Mouse (Mus musculus) CH12.LX (cell line): Measurements from ENCODE around the gene Socs5. TPM values are rescaled to one million over a fixed set of nuclear protein-coding genes. Genes with fewer than 3 reads are reported as not detected.
A peak's percentile ranks its signal among the peaks of the same experiment; 100 is the strongest.

Source experiments
- DNase-seq: peaks from one replicate; pipeline ENCODE4 v3.0.0-alpha.2; 2013; ENCODE audit errors: extremely low read depth
- H3K27ac ChIP-seq: 2 replicates; pipeline ENCODE4 v1.5.1; 2012; ENCODE audit warnings: low read depth, mild to moderate bottlenecking, control low read depth, moderate library complexity; ENCODE audit not compliant: insufficient read depth
- H3K27me3 ChIP-seq: replicated peaks from 2 replicates; pipeline ENCODE3; 2012; ENCODE audit warnings: inconsistent platforms
- H3K36me3 ChIP-seq, 2 experiments: replicated peaks in 1 of 2; 2 replicates each; pipeline versions ENCODE3 to v1.6.1; 2012; ENCODE audit warnings: inconsistent platforms in 1 of 2, low read length in 1 of 2, mild to moderate bottlenecking in 1 of 2, mixed read lengths in 1 of 2, moderate library complexity in 1 of 2; ENCODE audit not compliant: control insufficient read depth in 1 of 2, insufficient read depth in 1 of 2
- H3K4me1 ChIP-seq, 2 experiments: 2 replicates each; pipeline ENCODE4 v1.6.1; 2012; ENCODE audit warnings: inconsistent platforms in 1 of 2, moderate library complexity in 1 of 2; ENCODE audit not compliant: insufficient read depth in 2 of 2, control insufficient read depth in 1 of 2
- H3K4me2 ChIP-seq: 2 replicates; pipeline ENCODE4 v1.6.1; 2012; ENCODE audit warnings: low read depth, mild to moderate bottlenecking, control low read depth; ENCODE audit not compliant: poor library complexity, insufficient read depth, severe bottlenecking
- H3K4me3 ChIP-seq, 3 experiments: fragments of 150-350 bp in 1 of 3; sonication (generic) in 1 of 3; replicated peaks in 1 of 3; 2 replicates each; pipeline versions ENCODE3 to v1.5.1; 2011 to 2012; ENCODE audit warnings: low read depth in 2 of 3, low read length in 2 of 3, mild to moderate bottlenecking in 2 of 3, moderate library complexity in 2 of 3, control low read depth in 1 of 3, improper control_type of control experiment in 1 of 3, inconsistent platforms in 1 of 3, mixed read lengths in 1 of 3; ENCODE audit not compliant: poor library complexity in 1 of 3
- H3K79me2 ChIP-seq: replicated peaks from 2 replicates; pipeline ENCODE4 v1.6.1; 2012; ENCODE audit warnings: mild to moderate bottlenecking, moderate library complexity; ENCODE audit not compliant: control insufficient read depth, poor library complexity, insufficient read depth, severe bottlenecking; ENCODE audit errors: extremely low read depth
- H3K9ac ChIP-seq: 2 replicates; pipeline ENCODE4 v1.6.1; 2012; ENCODE audit warnings: low read depth, mild to moderate bottlenecking, control low read depth, moderate library complexity; ENCODE audit not compliant: insufficient read depth
- H3K9me3 ChIP-seq: replicated peaks from 2 replicates; pipeline ENCODE3; 2012; ENCODE audit warnings: low read length, inconsistent platforms, mixed read lengths
- BHLHE40 ChIP-seq: IDR thresholded peaks from 2 replicates; pipeline ENCODE4 v1.6.1; 2011; ENCODE audit warnings: mild to moderate bottlenecking, low read depth, low read length, improper control_type of control experiment
- CHD1 ChIP-seq: IDR thresholded peaks from 2 replicates; pipeline ENCODE4 v1.6.1; 2012; ENCODE audit warnings: low read depth, low read length, improper control_type of control experiment, inconsistent platforms
- CHD2 ChIP-seq: IDR thresholded peaks from 2 replicates; pipeline ENCODE4 v1.6.1; 2011; ENCODE audit warnings: low read length, improper control_type of control experiment
- CTCF ChIP-seq, 2 experiments: IDR thresholded peaks in 1 of 2; conservative IDR thresholded peaks in 1 of 2; 2 replicates each; pipeline ENCODE4 v1.5.1; 2011 to 2012; ENCODE audit warnings: low read depth in 2 of 2, low read length in 2 of 2, improper control_type of control experiment in 1 of 2, inconsistent platforms in 1 of 2, mild to moderate bottlenecking in 1 of 2, moderate library complexity in 1 of 2
- E2F4 ChIP-seq: IDR thresholded peaks from 2 replicates; pipeline ENCODE4 v1.6.1; 2011; ENCODE audit warnings: low read depth, low read length, improper control_type of control experiment; ENCODE audit not compliant: insufficient replicate concordance
- ELF1 ChIP-seq: IDR thresholded peaks from 2 replicates; pipeline ENCODE4 v1.6.1; 2014; ENCODE audit warnings: low read depth, mild to moderate bottlenecking, inconsistent platforms, low read length, improper control_type of control experiment
- EP300 ChIP-seq: IDR thresholded peaks from 2 replicates; pipeline ENCODE4 v1.6.1; 2011; ENCODE audit warnings: low read length, improper control_type of control experiment
- ETS1 ChIP-seq: conservative IDR thresholded peaks from 2 replicates; pipeline ENCODE4 v1.6.1; 2012; ENCODE audit warnings: low read depth, mild to moderate bottlenecking, inconsistent platforms, low read length, improper control_type of control experiment, moderate library complexity
- GABPA ChIP-seq: IDR thresholded peaks from 2 replicates; pipeline ENCODE4 v1.6.1; 2012; ENCODE audit warnings: low read depth, low read length, improper control_type of control experiment, inconsistent platforms; ENCODE audit not compliant: insufficient replicate concordance
- HCFC1 ChIP-seq: IDR thresholded peaks from 2 replicates; pipeline ENCODE4 v1.6.1; 2012; ENCODE audit warnings: low read depth, mild to moderate bottlenecking, inconsistent platforms, low read length, improper control_type of control experiment
- IRF4 ChIP-seq: IDR thresholded peaks from 2 replicates; pipeline ENCODE4 v1.6.1; 2014; ENCODE audit warnings: low read depth, mild to moderate bottlenecking, inconsistent platforms, low read length, improper control_type of control experiment
- JUN ChIP-seq: IDR thresholded peaks from 2 replicates; pipeline ENCODE4 v1.6.1; 2011; ENCODE audit warnings: low read depth, mild to moderate bottlenecking, low read length, improper control_type of control experiment, moderate library complexity; ENCODE audit not compliant: insufficient read depth
- JUND ChIP-seq: conservative IDR thresholded peaks from 2 replicates; pipeline ENCODE4 v1.6.1; 2011; ENCODE audit warnings: low read depth, low read length, improper control_type of control experiment
- KAT2A ChIP-seq: IDR thresholded peaks from 2 replicates; pipeline ENCODE4 v1.6.1; 2012; ENCODE audit warnings: low read length, improper control_type of control experiment, inconsistent platforms; ENCODE audit not compliant: insufficient replicate concordance
- MAFK ChIP-seq: IDR thresholded peaks from 2 replicates; pipeline ENCODE4 v1.6.1; 2011; ENCODE audit warnings: low read length, improper control_type of control experiment; ENCODE audit not compliant: insufficient replicate concordance
- MAX ChIP-seq: IDR thresholded peaks from 2 replicates; pipeline ENCODE4 v1.6.1; 2011; ENCODE audit warnings: low read length, improper control_type of control experiment
- MAZ ChIP-seq: IDR thresholded peaks from 2 replicates; pipeline ENCODE4 v1.6.1; 2012; ENCODE audit warnings: low read depth, mild to moderate bottlenecking, inconsistent platforms, low read length, improper control_type of control experiment, moderate library complexity
- MEF2A ChIP-seq: IDR thresholded peaks from 2 replicates; pipeline ENCODE4 v1.6.1; 2014; ENCODE audit warnings: low read depth, mild to moderate bottlenecking, inconsistent platforms, low read length, improper control_type of control experiment, borderline replicate concordance
- MXI1 ChIP-seq: IDR thresholded peaks from 2 replicates; pipeline ENCODE4 v1.6.1; 2011; ENCODE audit warnings: mild to moderate bottlenecking, low read depth, low read length, improper control_type of control experiment
- MYC ChIP-seq: IDR thresholded peaks from 2 replicates; pipeline ENCODE4 v1.6.1; 2011; ENCODE audit warnings: low read depth, mild to moderate bottlenecking, improper control_type of control experiment, low read length
- NELFE ChIP-seq: IDR thresholded peaks from 2 replicates; pipeline ENCODE4 v1.6.1; 2011; ENCODE audit warnings: low read depth, low read length, improper control_type of control experiment
- NRF1 ChIP-seq: IDR thresholded peaks from 2 replicates; pipeline ENCODE4 v1.6.1; 2014; ENCODE audit warnings: low read depth, mild to moderate bottlenecking, inconsistent platforms, low read length, improper control_type of control experiment, moderate library complexity
- PAX5 ChIP-seq: IDR thresholded peaks from 2 replicates; pipeline ENCODE4 v1.6.1; 2012; ENCODE audit warnings: low read length, inconsistent platforms, mixed read lengths
- POLR2A ChIP-seq: IDR thresholded peaks from 2 replicates; pipeline ENCODE4 v1.6.1; 2011; ENCODE audit warnings: low read depth, mild to moderate bottlenecking, improper control_type of control experiment, low read length
- POLR2AphosphoS2 ChIP-seq: IDR thresholded peaks from 2 replicates; pipeline ENCODE4 v1.6.1; 2011; ENCODE audit warnings: low read depth, low read length, improper control_type of control experiment
- RAD21 ChIP-seq: IDR thresholded peaks from 2 replicates; pipeline ENCODE4 v1.6.1; 2011; ENCODE audit warnings: low read depth, mild to moderate bottlenecking, low read length, improper control_type of control experiment, moderate library complexity
- RCOR1 ChIP-seq: conservative IDR thresholded peaks from 2 replicates; pipeline ENCODE4 v1.6.1; 2012; ENCODE audit warnings: low read depth, mild to moderate bottlenecking, inconsistent platforms, low read length, improper control_type of control experiment
- SIN3A ChIP-seq: IDR thresholded peaks from 2 replicates; pipeline ENCODE4 v1.6.1; 2012; ENCODE audit warnings: low read length, improper control_type of control experiment, inconsistent platforms
- SMC3 ChIP-seq: IDR thresholded peaks from 2 replicates; pipeline ENCODE4 v1.6.1; 2011; ENCODE audit warnings: low read depth, low read length, improper control_type of control experiment
- TBP ChIP-seq: conservative IDR thresholded peaks from 2 replicates; pipeline ENCODE4 v1.6.1; 2011; ENCODE audit warnings: low read depth, low read length, improper control_type of control experiment
- TCF12 ChIP-seq: IDR thresholded peaks from 2 replicates; pipeline ENCODE4 v1.6.1; 2014; ENCODE audit warnings: low read depth, mild to moderate bottlenecking, inconsistent platforms, low read length, improper control_type of control experiment
- UBTF ChIP-seq: IDR thresholded peaks from 2 replicates; pipeline ENCODE4 v1.6.1; 2012; ENCODE audit warnings: low read depth, mild to moderate bottlenecking, inconsistent platforms, low read length, improper control_type of control experiment, moderate library complexity
- USF1 ChIP-seq: IDR thresholded peaks from 2 replicates; pipeline ENCODE4 v1.6.1; 2014; ENCODE audit warnings: low read depth, mild to moderate bottlenecking, inconsistent platforms, low read length, improper control_type of control experiment
- USF2 ChIP-seq: conservative IDR thresholded peaks from 2 replicates; pipeline ENCODE4 v1.6.1; 2011; ENCODE audit warnings: low read depth, low read length, improper control_type of control experiment
- ZC3H11A ChIP-seq: IDR thresholded peaks from 2 replicates; pipeline ENCODE4 v1.6.1; 2012; ENCODE audit warnings: low read depth, mild to moderate bottlenecking, inconsistent platforms, low read length, improper control_type of control experiment
- ZKSCAN1 ChIP-seq: IDR thresholded peaks from 2 replicates; pipeline ENCODE4 v1.6.1; 2012; ENCODE audit warnings: low read depth, inconsistent platforms, low read length, improper control_type of control experiment, borderline replicate concordance
- ZMIZ1 ChIP-seq: IDR thresholded peaks from 2 replicates; pipeline ENCODE4 v1.6.1; 2012; ENCODE audit warnings: low read depth, mild to moderate bottlenecking, inconsistent platforms, low read length, improper control_type of control experiment
- ZNF384 ChIP-seq: IDR thresholded peaks from 2 replicates; pipeline ENCODE4 v1.6.1; 2012; ENCODE audit warnings: low read depth, low read length, improper control_type of control experiment, inconsistent platforms
- dilution Hi-C: fragments of 300-500 bp; cut with MboI; formaldehyde crosslinking; loops from 2 replicates; pipeline ENCODE4 v1.14.3; 2020; ENCODE audit warnings: low sequenced_read_pairs; ENCODE audit not compliant: extremely low pct_unique_long_range_greater_than_20kb, extremely low pct_ligation_motif_present
- in situ Hi-C: fragments of 300-500 bp; cut with MboI; formaldehyde crosslinking; loops from 3 replicates; pipeline ENCODE4 v1.14.3; 2019; ENCODE audit warnings: low sequenced_read_pairs, low pct_ligation_motif_present, low pct_unique_long_range_greater_than_20kb, mixed read lengths
- polyA plus RNA-seq: library from polyadenylated mRNA; unstranded; fragments of >175 nt; gene quantifications from 2 replicates; pipeline ENCODE4 v1.2.1, GENCODE M21; 2012; ENCODE audit warnings: low read depth; ENCODE audit not compliant: insufficient read length
- total RNA-seq, 2 experiments: library from RNA; depleted of rRNA; stranded (reverse); fragments of 300-350 nt in 1 of 2; fragments of >200 nt in 1 of 2; gene quantifications; 2 replicates each; pipeline ENCODE4 v1.2.3; 2012 to 2014

Socs5 gene
- total and polyA plus RNA-seq, 3 experiments, result 0.52 to 0.85 (median 0.80) TPM

DNA sequence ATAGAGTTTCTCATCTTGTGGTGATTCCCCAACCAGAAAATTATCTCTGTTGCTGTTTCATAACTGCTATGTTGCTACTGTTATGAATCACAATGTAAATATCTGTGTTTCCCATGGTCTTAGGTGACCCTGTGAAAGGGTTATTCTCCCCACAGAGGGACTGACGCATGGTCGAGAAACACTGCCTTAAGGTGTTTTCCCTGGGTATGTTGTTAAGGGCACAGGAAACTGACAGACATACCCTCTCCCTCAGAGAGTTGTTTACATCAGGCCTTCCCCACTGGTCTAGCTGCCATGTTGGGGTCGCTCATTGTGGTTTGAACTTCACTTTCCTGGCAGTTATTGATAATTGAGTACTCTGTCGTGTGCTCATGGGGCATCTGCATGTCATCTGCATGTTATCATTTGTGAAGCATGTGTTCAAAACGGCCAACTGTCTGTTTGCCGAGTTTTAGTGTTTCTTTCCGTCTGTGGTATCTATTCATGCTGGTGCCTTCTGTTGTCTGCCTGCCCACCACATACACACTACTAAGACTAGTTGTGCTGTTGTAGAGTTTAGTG, 11.6 kb downstream of the Socs5 start:
- H3K4me1 ChIP-seq, result peaks cover 15 to 35% of the 10 kb centered on the region in 2 experiments
- H3K79me2 ChIP-seq, result no peaks in the 10 kb centered on the region
- dilution Hi-C loops, result no loop called here
- peak overlapping the region; percentile 37 for H3K27ac ChIP-seq
- TF ChIP-seq MAX, result peak; percentile 88
- TF ChIP-seq ZNF384, result 0 out of 2 replicates have a peak, but pooled peaks have one; percentile 20
- TF ChIP-seq MAZ, result 0 out of 2 replicates have a peak, but pooled peaks have one; percentile 51
- TF ChIP-seq POLR2A, result no peak
- no peak for TF ChIP-seq GABPA
- no peak for TF ChIP-seq ZKSCAN1
- TF ChIP-seq RCOR1, result peak; percentile 99
- peak; percentile 96 for TF ChIP-seq EP300
- no peak for TF ChIP-seq ZC3H11A
- TF ChIP-seq ETS1, result peak; percentile 99
- TF ChIP-seq JUND, result peak; percentile 98
- TF ChIP-seq JUN, result peak; percentile 93
- TF ChIP-seq SIN3A, result peak; percentile 96
- no peak for TF ChIP-seq CTCF (conservative IDR thresholded peaks at IDR 0.05 in 1 of 2, IDR thresholded peaks at IDR 0.05 in 1 of 2; ENCODE audit: low read depth in 2 of 2, low read length in 2 of 2)
- peak; percentile 48; the same call in 1 of the 2 replicates for TF ChIP-seq ELF1
- TF ChIP-seq PAX5, result no peak
- TF ChIP-seq NELFE, result no peak
- TF ChIP-seq KAT2A, result 0 out of 2 replicates have a peak, but pooled peaks have one; percentile 53
- no peak for TF ChIP-seq USF1
- TF ChIP-seq SMC3, result peak; percentile 7; the same call in 1 of the 2 replicates
- TF ChIP-seq IRF4, result peak; percentile 100
- TF ChIP-seq USF2, result no peak
- peak; percentile 93 for TF ChIP-seq MYC
- peak; percentile 82 for TF ChIP-seq TCF12
- TF ChIP-seq NRF1, result no peak; the same call in 1 of the 2 replicates
- TF ChIP-seq POLR2AphosphoS2, result peak; percentile 30; the same call in 1 of the 2 replicates
- TF ChIP-seq CHD2, result peak; percentile 84
- peak; percentile 94 for TF ChIP-seq MEF2A
- TF ChIP-seq HCFC1, result peak; percentile 48; the same call in 1 of the 2 replicates
- TF ChIP-seq MAFK, result peak; percentile 89
- TF ChIP-seq CHD1, result no peak
- no peak for TF ChIP-seq ZMIZ1
- TF ChIP-seq UBTF, result no peak
- peak; percentile 86 for TF ChIP-seq MXI1
- 0 out of 2 replicates have a peak, but pooled peaks have one; percentile 64 for TF ChIP-seq E2F4
- TF ChIP-seq RAD21, result no peak
- TF ChIP-seq BHLHE40, result peak; percentile 85
- no peak for TF ChIP-seq TBP
- TF ChIP-seq, all 38 proteins: peak for 23
- peak; percentile 87 for DNase-seq
- H3K9ac ChIP-seq, result no peak overlapping the region
- H3K36me3 ChIP-seq, result no peaks in the 10 kb centered on the region
- no peaks in the 10 kb centered on the region for H3K9me3 ChIP-seq
- H3K27me3 ChIP-seq, result no peaks in the 10 kb centered on the region
- H3K4me2 ChIP-seq, result peak overlapping the region; percentile 75
- in situ Hi-C loops, result no loop called here
- peak overlapping the region in 1 of 3 experiments; percentile 10 for H3K4me3 ChIP-seq
